Comparison of ENCODE assay signal across 8 mouse cellular contexts in genomic region chr9:72968349-72969061, GRCm38 (mm10). TPM values are rescaled to one million over a fixed set of nuclear protein-coding genes. Genes with fewer than 3 reads are reported as not detected.
DNase-seq lines count a peak whose midpoint lies in the region; ATAC-seq lines count a peak whose summit lies in the region.

No protein-coding gene starts in this region.

- DNase-seq in forebrain, embryonic 10.5 days (ENCODE audit: extremely low spot score, low spot score), result no peak
- peak; percentile 42 to 55 for DNase-seq in adrenal gland, postnatal 36 days
- peak; percentile 90 for DNase-seq in forebrain, embryonic 14.5 days (ENCODE audit: low spot score)
- peak; percentile 73 for DNase-seq in hindbrain, embryonic 14.5 days (ENCODE audit: low spot score)
- DNase-seq in left cerebral cortex, adult 18-20 months (ENCODE audit: low spot score in 2 of 2), result peak; percentile 48 to 70
- peak; percentile 52 to 68 for DNase-seq in spleen, postnatal 36 days (ENCODE audit: low spot score in 2 of 2)

- WGBS in forebrain, embryonic 12.5 days, result 34% methylated on average over 11 of the region's 11 CpGs
- WGBS in forebrain, embryonic 10.5 days, result 39% methylated on average over 11 of the region's 11 CpGs
- WGBS in forebrain, embryonic 14.5 days, result 33% methylated on average over 11 of the region's 11 CpGs
- WGBS in hindbrain, embryonic 14.5 days, result 35% methylated on average over 11 of the region's 11 CpGs

- no peak overlapping the region for H3K9ac ChIP-seq in forebrain, embryonic 12.5 days
- no peak overlapping the region for H3K9ac ChIP-seq in forebrain, embryonic 14.5 days (ENCODE audit: low read length)
- H3K9ac ChIP-seq in hindbrain, embryonic 14.5 days, result no peak overlapping the region; the same call in 1 of the 2 replicates

- no peaks in the 10 kb centered on the region for H3K36me3 ChIP-seq in forebrain, embryonic 12.5 days (replicated peaks)
- H3K36me3 ChIP-seq in forebrain, embryonic 10.5 days (replicated peaks), result no peaks in the 10 kb centered on the region
- H3K36me3 ChIP-seq in forebrain, embryonic 14.5 days (ENCODE audit: control insufficient read depth, insufficient read depth, low read length), result no peaks in the 10 kb centered on the region
- no peaks in the 10 kb centered on the region for H3K36me3 ChIP-seq in hindbrain, embryonic 14.5 days (replicated peaks; ENCODE audit: control insufficient read depth, insufficient read depth)
- H3K36me3 ChIP-seq in megakaryocyte, embryonic 14.5 days (replicated peaks; ENCODE audit: low read length), result no peaks in the 10 kb centered on the region

- H3K4me1 ChIP-seq in forebrain, embryonic 12.5 days, result no peaks in the 10 kb centered on the region
- H3K4me1 ChIP-seq in forebrain, embryonic 10.5 days, result 0 out of 2 replicates have a peak, but pooled peaks cover 3% of the 10 kb centered on the region
- no peaks in the 10 kb centered on the region for H3K4me1 ChIP-seq in forebrain, embryonic 14.5 days (ENCODE audit: control insufficient read depth, insufficient read depth, low read length)
- H3K4me1 ChIP-seq in hindbrain, embryonic 14.5 days (replicated peaks; ENCODE audit: control insufficient read depth, insufficient read depth, low read length), result no peaks in the 10 kb centered on the region; the same call in 1 of the 2 replicates
- peaks cover 23% of the 10 kb centered on the region for H3K4me1 ChIP-seq in megakaryocyte, embryonic 14.5 days

- ATAC-seq in forebrain, embryonic 12.5 days (ENCODE audit: low FRiP score), result 0 out of 2 replicates have a peak, but pooled peaks have one; percentile 6
- ATAC-seq in forebrain, embryonic 14.5 days, result peak; percentile 91
- peak; percentile 48; the same call in 1 of the 2 replicates for ATAC-seq in hindbrain, embryonic 14.5 days (ENCODE audit: low FRiP score)

- no peaks in the 10 kb centered on the region for H3K9me3 ChIP-seq in forebrain, embryonic 12.5 days
- no peaks in the 10 kb centered on the region for H3K9me3 ChIP-seq in forebrain, embryonic 10.5 days
- no peaks in the 10 kb centered on the region for H3K9me3 ChIP-seq in forebrain, embryonic 14.5 days (replicated peaks; ENCODE audit: control insufficient read depth, low read length)
- H3K9me3 ChIP-seq in hindbrain, embryonic 14.5 days (ENCODE audit: control insufficient read depth, low read length), result no peaks in the 10 kb centered on the region
- no peaks in the 10 kb centered on the region for H3K9me3 ChIP-seq in megakaryocyte, embryonic 14.5 days

- no peak overlapping the region for H3K4me3 ChIP-seq in forebrain, embryonic 12.5 days (replicated peaks)
- H3K4me3 ChIP-seq in forebrain, embryonic 10.5 days, result no peak overlapping the region
- H3K4me3 ChIP-seq in forebrain, embryonic 14.5 days (ENCODE audit: low read depth, low read length), result no peak overlapping the region
- no peak overlapping the region for H3K4me3 ChIP-seq in hindbrain, embryonic 14.5 days (replicated peaks; ENCODE audit: low read length)
- peak overlapping the region; percentile 87 for H3K4me3 ChIP-seq in megakaryocyte, embryonic 14.5 days (replicated peaks)

- no peak overlapping the region for H3K27ac ChIP-seq in forebrain, embryonic 12.5 days
- no peak overlapping the region for H3K27ac ChIP-seq in forebrain, embryonic 10.5 days
- H3K27ac ChIP-seq in forebrain, embryonic 14.5 days (ENCODE audit: low read depth, low read length), result peak overlapping the region; percentile 57
- no peak overlapping the region for H3K27ac ChIP-seq in hindbrain, embryonic 14.5 days

- no peak overlapping the region for H3K4me2 ChIP-seq in forebrain, embryonic 12.5 days
- no peak overlapping the region for H3K4me2 ChIP-seq in forebrain, embryonic 14.5 days (ENCODE audit: low read length)
- no peak overlapping the region for H3K4me2 ChIP-seq in hindbrain, embryonic 14.5 days (replicated peaks)

- no peaks in the 10 kb centered on the region for H3K27me3 ChIP-seq in forebrain, embryonic 12.5 days
- H3K27me3 ChIP-seq in forebrain, embryonic 10.5 days (ENCODE audit: poor library complexity, severe bottlenecking), result no peaks in the 10 kb centered on the region
- no peaks in the 10 kb centered on the region for H3K27me3 ChIP-seq in forebrain, embryonic 14.5 days (replicated peaks; ENCODE audit: control insufficient read depth, insufficient read depth, low read length)
- no peaks in the 10 kb centered on the region for H3K27me3 ChIP-seq in hindbrain, embryonic 14.5 days (ENCODE audit: control insufficient read depth, insufficient read depth, low read length)
- H3K27me3 ChIP-seq in megakaryocyte, embryonic 14.5 days (replicated peaks), result no peaks in the 10 kb centered on the region

RNA-seq across cellular contexts. Expression of gene Gm44503, which starts 9.9 kb away (rescaled TPM):
- polyA plus RNA-seq in forebrain, embryonic 12.5 days (2016; fragmentation: Nextera tagmentation; extraction: Ambion mirVana), result not detected in 2 replicates
- not detected in 2 replicates for polyA plus RNA-seq in forebrain, embryonic 10.5 days (2016; fragmentation: Nextera tagmentation; extraction: Ambion mirVana)
- total RNA-seq in adrenal gland, postnatal 36 days (2021), result not detected
- not detected in 2 replicates for polyA plus RNA-seq in forebrain, embryonic 14.5 days (2014; fragmentation: Nextera tagmentation; extraction: Ambion mirVana)
- polyA plus RNA-seq in hindbrain, embryonic 14.5 days (2014; fragmentation: Nextera tagmentation; extraction: Ambion mirVana), result 0.31 TPM in 1 of 2 replicates, not detected in the other
- total RNA-seq in left cerebral cortex, adult 18-20 months (2021), result not detected
- polyA plus RNA-seq in megakaryocyte, embryonic 14.5 days (2012; ENCODE audit: insufficient read depth, low replicate concordance), result not detected in 2 replicates

RNA-seq across cellular contexts. Expression of gene Dyx1c1, which starts 9.9 kb away (rescaled TPM):
- polyA plus RNA-seq in forebrain, embryonic 12.5 days (2016; fragmentation: Nextera tagmentation; extraction: Ambion mirVana), result 1.6 and 2.6 TPM in 2 replicates
- polyA plus RNA-seq in forebrain, embryonic 10.5 days (2016; fragmentation: Nextera tagmentation; extraction: Ambion mirVana), result 1.5 and 1.8 TPM in 2 replicates
- 1 to 10 TPM in 1 of 2 experiments, under 1 TPM in 1; 0.96 to 1.3 TPM for total RNA-seq in adrenal gland, postnatal 36 days (2021)
- polyA plus RNA-seq in forebrain, embryonic 14.5 days (2014; fragmentation: Nextera tagmentation; extraction: Ambion mirVana), result 2.1 and 2.3 TPM in 2 replicates
- polyA plus RNA-seq in hindbrain, embryonic 14.5 days (2014; fragmentation: Nextera tagmentation; extraction: Ambion mirVana), result 2.2 and 2.9 TPM in 2 replicates
- total RNA-seq in left cerebral cortex, adult 18-20 months (2021), result 1 to 10 TPM; 1.8 to 2.2 TPM
- polyA plus RNA-seq in megakaryocyte, embryonic 14.5 days (2012; ENCODE audit: insufficient read depth, low replicate concordance), result not detected in 2 replicates

RNA-seq across cellular contexts. Expression of gene Ccpg1os, which starts 16.7 kb away (rescaled TPM):
- polyA plus RNA-seq in forebrain, embryonic 12.5 days (2016; fragmentation: Nextera tagmentation; extraction: Ambion mirVana), result 21.4 and 22.8 TPM in 2 replicates
- polyA plus RNA-seq in forebrain, embryonic 10.5 days (2016; fragmentation: Nextera tagmentation; extraction: Ambion mirVana), result 15.4 and 18.7 TPM in 2 replicates
- total RNA-seq in adrenal gland, postnatal 36 days (2021), result 10 to 100 TPM; 17.8 to 18.6 TPM
- polyA plus RNA-seq in forebrain, embryonic 14.5 days (2014; fragmentation: Nextera tagmentation; extraction: Ambion mirVana), result 26.0 and 28.2 TPM in 2 replicates
- 27.1 TPM in 2 replicates for polyA plus RNA-seq in hindbrain, embryonic 14.5 days (2014; fragmentation: Nextera tagmentation; extraction: Ambion mirVana)
- total RNA-seq in left cerebral cortex, adult 18-20 months (2021), result 1 to 10 TPM; 9.1 to 9.5 TPM
- 0.69 and 4.6 TPM in 2 replicates for polyA plus RNA-seq in megakaryocyte, embryonic 14.5 days (2012; ENCODE audit: insufficient read depth, low replicate concordance)

RNA-seq across cellular contexts. Expression of gene Ccpg1, which starts 16.7 kb away (rescaled TPM):
- 26.0 and 28.9 TPM in 2 replicates for polyA plus RNA-seq in forebrain, embryonic 12.5 days (2016; fragmentation: Nextera tagmentation; extraction: Ambion mirVana)
- 15.5 and 15.9 TPM in 2 replicates for polyA plus RNA-seq in forebrain, embryonic 10.5 days (2016; fragmentation: Nextera tagmentation; extraction: Ambion mirVana)
- total RNA-seq in adrenal gland, postnatal 36 days (2021), result 100 to 1,000 TPM; 125 to 146 TPM
- 29.5 and 39.8 TPM in 2 replicates for polyA plus RNA-seq in forebrain, embryonic 14.5 days (2014; fragmentation: Nextera tagmentation; extraction: Ambion mirVana)
- polyA plus RNA-seq in hindbrain, embryonic 14.5 days (2014; fragmentation: Nextera tagmentation; extraction: Ambion mirVana), result 42.3 and 49.7 TPM in 2 replicates
- total RNA-seq in left cerebral cortex, adult 18-20 months (2021), result 100 to 1,000 TPM; 115 to 120 TPM
- 0.58 and 3.9 TPM in 2 replicates for polyA plus RNA-seq in megakaryocyte, embryonic 14.5 days (2012; ENCODE audit: insufficient read depth, low replicate concordance)

RNA-seq across cellular contexts. Expression of gene Pygo1, which starts 43.1 kb away (rescaled TPM):
- polyA plus RNA-seq in forebrain, embryonic 12.5 days (2016; fragmentation: Nextera tagmentation; extraction: Ambion mirVana), result 12.5 TPM in 2 replicates
- polyA plus RNA-seq in forebrain, embryonic 10.5 days (2016; fragmentation: Nextera tagmentation; extraction: Ambion mirVana), result 5.2 and 5.5 TPM in 2 replicates
- 1 to 10 TPM; 3.7 to 4.3 TPM for total RNA-seq in adrenal gland, postnatal 36 days (2021)
- 10.8 and 13.8 TPM in 2 replicates for polyA plus RNA-seq in forebrain, embryonic 14.5 days (2014; fragmentation: Nextera tagmentation; extraction: Ambion mirVana)
- 18.1 and 18.3 TPM in 2 replicates for polyA plus RNA-seq in hindbrain, embryonic 14.5 days (2014; fragmentation: Nextera tagmentation; extraction: Ambion mirVana)
- 10 to 100 TPM; 18.6 to 19.5 TPM for total RNA-seq in left cerebral cortex, adult 18-20 months (2021)
- polyA plus RNA-seq in megakaryocyte, embryonic 14.5 days (2012; ENCODE audit: insufficient read depth, low replicate concordance), result not detected in 2 replicates

Comparison
In these comparisons a context has a peak if more than half of its experiments do, and no peak if none do; other contexts are left out.
1. ATAC-seq: peak in every context shown above with its lines; median percentile 91 in forebrain, embryonic 14.5 days; 48 in hindbrain, embryonic 14.5 days; 6 in forebrain, embryonic 12.5 days.